Mouse (Mus musculus) cortical plate, adult 2 months (tissue): ENCODE data around the gene Palmd.

Experiments used
- CTCF ChIP-seq: fragments of 200-500 bp; IDR thresholded peaks from 2 replicates; pipeline ENCODE4 v1.5.1; 2011; ENCODE audit warnings: mild to moderate bottlenecking, control low read depth, low read length; ENCODE audit not compliant: insufficient read depth; ENCODE audit errors: extremely low read depth
- POLR2A ChIP-seq: fragments of 200-500 bp; IDR thresholded peaks from 2 replicates; pipeline ENCODE4 v1.6.1; 2011; ENCODE audit warnings: mild to moderate bottlenecking, low read length, control low read depth; ENCODE audit not compliant: insufficient read depth; ENCODE audit errors: extremely low read depth

- TF ChIP-seq CTCF = no peak
- TF ChIP-seq POLR2A = no peak
Observed at GRCm38 (mm10) chr3:116936934-116937691, 31.7 kb downstream of the Palmd start.
